Mouse (Mus musculus): Measurements from ENCODE around the gene Plb1.

DNA sequence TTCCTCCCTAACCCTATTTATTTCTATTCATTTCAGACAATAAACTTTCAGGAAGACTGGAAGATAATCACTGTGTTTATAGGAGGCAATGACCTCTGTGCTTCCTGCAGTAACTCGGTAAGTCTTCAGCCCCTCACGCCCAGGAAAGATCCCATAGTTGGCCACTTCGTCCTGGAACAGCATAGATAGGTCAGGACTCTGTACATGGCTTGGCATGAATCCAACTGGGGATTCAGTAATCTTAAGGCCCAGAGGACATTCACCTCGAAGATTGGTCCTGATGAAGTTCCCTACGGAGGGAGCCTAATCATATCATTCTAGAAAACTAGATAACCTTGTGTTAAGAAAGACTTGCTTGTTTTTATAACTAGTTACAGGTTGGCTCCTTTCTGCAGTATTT is 78.3 kb downstream of the Plb1 start:
- TF ChIP-seq CTCF (IDR thresholded peaks at IDR 0.05; ENCODE audit: borderline replicate concordance, control insufficient read depth, extremely low read depth, insufficient read depth, low read length, poor library complexity) (no peak), POLR2A (IDR thresholded peaks at IDR 0.05; ENCODE audit: control insufficient read depth, extremely low read depth, insufficient read depth, low read length, poor library complexity) (no peak)
